Mouse (Mus musculus) MEL (cell line): ENCODE results near the gene Kcnk10. TPM values are rescaled to one million over a fixed set of nuclear protein-coding genes. Genes with fewer than 3 reads are reported as not detected.

Experiments
- DNase-seq: peaks from one replicate; pipeline ENCODE4 v3.0.0; 2011; ENCODE audit warnings: low read depth, low spot score
- H3K27ac ChIP-seq: 2 replicates; pipeline ENCODE4 v1.5.1; 2012; ENCODE audit warnings: low read depth, mild to moderate bottlenecking, control low read depth, low read length, moderate library complexity; ENCODE audit not compliant: control insufficient read depth
- H3K27me3 ChIP-seq, 2 experiments: fragments of 150-350 bp in 1 of 2; sonication (generic) in 1 of 2; 2 replicates each; pipeline ENCODE4 v1.6.1; 2012; ENCODE audit warnings: low read length in 2 of 2, mild to moderate bottlenecking in 2 of 2, improper control_type of control experiment in 1 of 2, moderate library complexity in 1 of 2; ENCODE audit not compliant: insufficient read depth in 2 of 2, control insufficient read depth in 1 of 2
- H3K36me3 ChIP-seq, 2 experiments: 2 replicates each; pipeline ENCODE4 v1.6.1; 2012 to 2014; ENCODE audit warnings: low read length in 2 of 2, improper control_type of control experiment in 1 of 2, inconsistent platforms in 1 of 2, mild to moderate bottlenecking in 1 of 2; ENCODE audit not compliant: insufficient read depth in 2 of 2, control insufficient read depth in 1 of 2
- H3K4me1 ChIP-seq, 2 experiments: fragments of 150-350 bp in 1 of 2; sonication (generic) in 1 of 2; 2 replicates each; pipeline ENCODE4 v1.6.1; 2012; ENCODE audit warnings: low read length in 2 of 2, improper control_type of control experiment in 1 of 2, mild to moderate bottlenecking in 1 of 2; ENCODE audit not compliant: insufficient read depth in 2 of 2, control insufficient read depth in 1 of 2
- H3K4me3 ChIP-seq, 2 experiments: fragments of 150-350 bp in 1 of 2; sonication (generic) in 1 of 2; 2 replicates each; pipeline ENCODE4 v1.5.1; 2012; ENCODE audit warnings: low read depth in 2 of 2, low read length in 2 of 2, mild to moderate bottlenecking in 2 of 2, moderate library complexity in 2 of 2, control low read depth in 1 of 2, improper control_type of control experiment in 1 of 2; ENCODE audit not compliant: control insufficient read depth in 1 of 2, insufficient read depth in 1 of 2
- H3K79me2 ChIP-seq: 2 replicates; pipeline ENCODE4 v1.6.1; 2012; ENCODE audit warnings: mild to moderate bottlenecking, low read length, moderate library complexity; ENCODE audit not compliant: control insufficient read depth, poor library complexity, insufficient read depth
- H3K9ac ChIP-seq: 2 replicates; pipeline ENCODE4 v1.6.1; 2012; ENCODE audit warnings: low read depth, mild to moderate bottlenecking, control low read depth, low read length, moderate library complexity; ENCODE audit not compliant: control insufficient read depth, poor library complexity, severe bottlenecking
- H3K9me3 ChIP-seq: fragments of 150-350 bp; sonication (generic); replicated peaks from 2 replicates; pipeline ENCODE4 v1.6.1; 2012; ENCODE audit warnings: mild to moderate bottlenecking, low read length, improper control_type of control experiment, moderate library complexity; ENCODE audit not compliant: insufficient read depth
- CHD1 ChIP-seq: IDR thresholded peaks from 2 replicates; pipeline ENCODE4 v1.6.1; 2012; ENCODE audit warnings: low read depth, mild to moderate bottlenecking, inconsistent platforms, low read length, improper control_type of control experiment
- E2F4 ChIP-seq: IDR thresholded peaks from 2 replicates; pipeline ENCODE4 v1.6.1; 2011; ENCODE audit warnings: low read depth, low read length, improper control_type of control experiment, borderline replicate concordance
- ELF1 ChIP-seq: IDR thresholded peaks from 2 replicates; pipeline ENCODE4 v1.6.1; 2014; ENCODE audit warnings: low read depth, mild to moderate bottlenecking, inconsistent platforms, low read length, improper control_type of control experiment, moderate library complexity
- KAT2A ChIP-seq: conservative IDR thresholded peaks from 2 replicates; pipeline ENCODE4 v1.6.1; 2012; ENCODE audit warnings: low read depth, low read length, improper control_type of control experiment, inconsistent platforms
- MAFK ChIP-seq: IDR thresholded peaks from 2 replicates; pipeline ENCODE4 v1.6.1; 2011; ENCODE audit warnings: low read depth, mild to moderate bottlenecking, low read length, improper control_type of control experiment, borderline replicate concordance
- MAX ChIP-seq: IDR thresholded peaks from 2 replicates; pipeline ENCODE4 v1.6.1; 2011; ENCODE audit warnings: low read length, improper control_type of control experiment
- MAZ ChIP-seq: IDR thresholded peaks from 2 replicates; pipeline ENCODE4 v1.6.1; 2012; ENCODE audit warnings: low read depth, mild to moderate bottlenecking, inconsistent platforms, low read length, improper control_type of control experiment
- MXI1 ChIP-seq: IDR thresholded peaks from 2 replicates; pipeline ENCODE4 v1.6.1; 2011; ENCODE audit warnings: mild to moderate bottlenecking, low read depth, low read length, improper control_type of control experiment
- NRF1 ChIP-seq: IDR thresholded peaks from 2 replicates; pipeline ENCODE4 v1.6.1; 2014; ENCODE audit warnings: low read depth, mild to moderate bottlenecking, inconsistent platforms, low read length, improper control_type of control experiment, moderate library complexity; ENCODE audit not compliant: poor library complexity, insufficient read depth, severe bottlenecking
- POLR2AphosphoS2 ChIP-seq: IDR thresholded peaks from 2 replicates; pipeline ENCODE4 v1.6.1; 2011; ENCODE audit warnings: low read length, improper control_type of control experiment
- POLR2AphosphoS5 ChIP-seq: IDR thresholded peaks from 2 replicates; pipeline ENCODE4 v1.6.1; 2012; ENCODE audit warnings: low read depth, borderline replicate concordance, mild to moderate bottlenecking, inconsistent platforms, low read length, moderate library complexity, mixed read lengths
- SIN3A ChIP-seq: IDR thresholded peaks from 2 replicates; pipeline ENCODE4 v1.6.1; 2012; ENCODE audit warnings: low read length, improper control_type of control experiment, inconsistent platforms
- SMC3 ChIP-seq: IDR thresholded peaks from 2 replicates; pipeline ENCODE4 v1.6.1; 2011; ENCODE audit warnings: low read depth, low read length, improper control_type of control experiment
- TCF12 ChIP-seq: IDR thresholded peaks from 2 replicates; pipeline ENCODE4 v1.6.1; 2014; ENCODE audit warnings: low read depth, mild to moderate bottlenecking, inconsistent platforms, low read length, improper control_type of control experiment, moderate library complexity
- USF2 ChIP-seq, 2 experiments: IDR thresholded peaks; 2 replicates each; pipeline ENCODE4 v1.6.1; 2011 to 2012; ENCODE audit warnings: improper control_type of control experiment in 2 of 2, low read length in 2 of 2, borderline replicate concordance in 1 of 2, inconsistent platforms in 1 of 2, low read depth in 1 of 2, mild to moderate bottlenecking in 1 of 2; ENCODE audit not compliant: insufficient read depth in 1 of 2
- ZC3H11A ChIP-seq: IDR thresholded peaks from 2 replicates; pipeline ENCODE4 v1.6.1; 2012; ENCODE audit warnings: low read depth, mild to moderate bottlenecking, inconsistent platforms, low read length, improper control_type of control experiment
- ZMIZ1 ChIP-seq: IDR thresholded peaks from 2 replicates; pipeline ENCODE4 v1.6.1; 2012; ENCODE audit warnings: low read depth, mild to moderate bottlenecking, inconsistent platforms, low read length, improper control_type of control experiment, moderate library complexity
- ZNF384 ChIP-seq: IDR thresholded peaks from 2 replicates; pipeline ENCODE4 v1.6.1; 2012; ENCODE audit warnings: low read depth, mild to moderate bottlenecking, inconsistent platforms, low read length, improper control_type of control experiment
- polyA plus RNA-seq, 2 experiments: library from polyadenylated mRNA; stranded (reverse) in 1 of 2; unstranded in 1 of 2; fragments of >175 nt in 1 of 2; fragments of >200 nt in 1 of 2; gene quantifications; 2 replicates each; pipeline versions ENCODE4 v1.2.1 to v1.2.4; 2012; ENCODE audit warnings: low replicate concordance in 2 of 2, low read depth in 1 of 2; ENCODE audit not compliant: insufficient read length in 2 of 2, insufficient read depth in 1 of 2, missing spikeins in 1 of 2
- total RNA-seq: library from RNA; depleted of rRNA; stranded (reverse); fragments of 300-350 nt; gene quantifications from 2 replicates; pipeline ENCODE4 v1.2.3, GENCODE M21; 2012

Gene Kcnk10
- total and polyA plus RNA-seq, 3 experiments: not detected

- no peaks in the 10 kb centered on the region for H3K79me2 ChIP-seq
- H3K4me1 ChIP-seq: no peaks in the 10 kb centered on the region
- H3K9me3 ChIP-seq: no peaks in the 10 kb centered on the region
- DNase-seq: no peak
- H3K9ac ChIP-seq: no peak overlapping the region
- no peaks in the 10 kb centered on the region for H3K27me3 ChIP-seq
- no peak for TF ChIP-seq E2F4
- no peak for TF ChIP-seq NRF1
- TF ChIP-seq ELF1: no peak
- no peak for TF ChIP-seq ZMIZ1
- no peak for TF ChIP-seq USF2 (IDR thresholded peaks at IDR 0.05; ENCODE audit: borderline replicate concordance in 1 of 2, insufficient read depth in 1 of 2, low read depth in 1 of 2, low read length in 2 of 2)
- H3K36me3 ChIP-seq: no peaks in the 10 kb centered on the region
- H3K27ac ChIP-seq: no peak overlapping the region
- no peak overlapping the region for H3K4me3 ChIP-seq
These were observed 52.7 kb downstream of the Kcnk10 start for GRCm38 (mm10) chr12:98525361-98525760.

GRCm38 (mm10) chr12:98524331-98525311, 53.5 kb downstream of the Kcnk10 start:
- no peaks in the 10 kb centered on the region for H3K27me3 ChIP-seq
- H3K27ac ChIP-seq: no peak overlapping the region
- TF ChIP-seq MAFK (no peak), CHD1 (no peak), MAZ (no peak), ZNF384 (no peak), MAX (no peak), TCF12 (no peak), POLR2AphosphoS5 (no peak), MXI1 (no peak), SIN3A (no peak), POLR2AphosphoS2 (no peak), ZC3H11A (no peak), KAT2A (no peak), SMC3 (no peak), NRF1 (no peak)
- TF ChIP-seq, all 39 proteins: peak for 0
- Histone ChIP-seq H3K79me2 (no peaks in the 10 kb centered on the region), H3K9me3 (no peaks in the 10 kb centered on the region), H3K9ac (no peak overlapping the region), H3K4me3 (no peak overlapping the region), H3K36me3 (no peaks in the 10 kb centered on the region), H3K4me1 (no peaks in the 10 kb centered on the region)
- DNase-seq: no peak
